Mouse (Mus musculus) liver, postnatal 0 days (tissue): Measurements from ENCODE around the gene Pde1a.

Experiments
- CTCF ChIP-seq: sonication (generic); IDR thresholded peaks from 2 replicates; pipeline ENCODE4 v1.5.1; 2016; ENCODE audit warnings: antibody characterized with exemption, low read depth
- EP300 ChIP-seq: IDR thresholded peaks from 2 replicates; pipeline ENCODE4 v1.6.1; 2016; ENCODE audit warnings: antibody characterized with exemption, low read depth, mild to moderate bottlenecking

- TF ChIP-seq CTCF (no peak), EP300 (no peak)
Observed at GRCm38 (mm10) chr2:80178154-80178553, 48.9 kb upstream of the Pde1a start.
